Mouse (Mus musculus) lung, postnatal 0 days (tissue): ENCODE measurements around the gene Olfr1427. TPM values are rescaled to one million over a fixed set of nuclear protein-coding genes. Genes with fewer than 3 reads are reported as not detected.
A peak's percentile ranks its signal among the peaks of the same experiment; 100 is the strongest.

Experiments used
- ATAC-seq: fragments of 200-750 bp; cut with Nextera tagmentation; 2 replicates; pipeline ENCODE4 v1.8.0; 2017; ENCODE audit warnings: moderate library complexity
- DNase-seq: peaks from one replicate; pipeline ENCODE4 v3.0.0-alpha.2; 2016; ENCODE audit warnings: low spot score
- H3K27ac ChIP-seq: fragments of 300-500 bp; sonication (generic); 2 replicates; pipeline ENCODE4 v1.5.1; 2014; ENCODE audit warnings: antibody characterized with exemption, mild to moderate bottlenecking, low read length, mixed read lengths
- H3K27me3 ChIP-seq: fragments of 300-500 bp; sonication (generic); replicated peaks from 2 replicates; pipeline ENCODE4 v1.6.1; 2014; ENCODE audit warnings: low read length, mixed read lengths; ENCODE audit not compliant: insufficient read depth
- H3K36me3 ChIP-seq: fragments of 300-500 bp; sonication (generic); 2 replicates; pipeline ENCODE4 v1.6.1; 2014; ENCODE audit warnings: low read length, mixed read lengths; ENCODE audit not compliant: insufficient read depth
- H3K4me1 ChIP-seq: fragments of 300-500 bp; sonication (generic); 2 replicates; pipeline ENCODE4 v1.6.1; 2014; ENCODE audit warnings: antibody characterized with exemption, low read depth, low read length, mixed read lengths; ENCODE audit not compliant: insufficient read depth
- H3K4me2 ChIP-seq: fragments of 300-500 bp; sonication (generic); replicated peaks from 2 replicates; pipeline ENCODE4 v1.6.1; 2014; ENCODE audit warnings: low read depth, mild to moderate bottlenecking, low read length, moderate library complexity, mixed read lengths
- H3K4me3 ChIP-seq: fragments of 300-500 bp; sonication (generic); 2 replicates; pipeline ENCODE4 v1.5.1; 2014; ENCODE audit warnings: low read depth, low read length
- H3K9ac ChIP-seq: fragments of 300-500 bp; sonication (generic); replicated peaks from 2 replicates; pipeline ENCODE4 v1.6.1; 2014; ENCODE audit warnings: low read depth, mild to moderate bottlenecking
- H3K9me3 ChIP-seq: fragments of 300-500 bp; sonication (generic); 2 replicates; pipeline ENCODE4 v1.6.1; 2016; ENCODE audit warnings: low read length, mixed read lengths
- CTCF ChIP-seq: IDR thresholded peaks from 2 replicates; pipeline ENCODE4 v1.5.1; 2016; ENCODE audit warnings: antibody characterized with exemption, mild to moderate bottlenecking
- EP300 ChIP-seq: IDR thresholded peaks from 2 replicates; pipeline ENCODE4 v1.6.1; 2016; ENCODE audit warnings: antibody characterized with exemption, mild to moderate bottlenecking, control low read depth
- WGBS: fragments of 180-500 bp; shearing (Covaris S2); extraction: QIAGEN DNeasy Blood & Tissue Kit; methylation state at CpG from one replicate; pipeline ENCODE4 v1.1.7; 2014; 5-methylcytosine and 5-hydroxymethylcytosine counted together
- polyA plus RNA-seq: library from polyadenylated mRNA; unstranded; fragments of >200 nt; fragmentation: Nextera tagmentation; extraction: Ambion mirVana; gene quantifications from 2 replicates; pipeline ENCODE4 v1.2.1, GENCODE M21; 2015

Gene Olfr1427
- polyA plus RNA-seq: not detected in 2 replicates

DNA sequence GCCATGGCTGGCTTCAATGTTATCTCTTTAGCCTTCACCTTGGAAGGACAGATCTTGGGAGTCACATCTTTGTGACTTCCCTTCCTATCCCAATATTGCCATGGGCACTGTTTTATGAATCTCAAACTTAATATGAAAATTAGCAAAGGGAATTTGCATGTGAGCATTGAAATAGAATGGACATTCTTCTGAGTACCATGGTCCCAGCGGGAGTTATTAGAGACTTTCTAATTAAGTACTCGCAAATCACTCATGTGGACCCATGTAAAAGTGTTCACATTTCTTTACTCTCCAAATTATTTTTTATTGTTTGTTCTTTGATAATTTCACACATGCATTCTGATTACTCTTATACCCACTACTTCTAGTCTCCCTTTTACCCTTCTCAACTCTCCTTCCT lies at the start of gene Olfr1427:
Gene Olfr1427 (minus strand): TSS at position 101 of the 400 bp plus-strand sequence.
- H3K4me2 ChIP-seq: no peak within 1 kb of the TSS
- no peak for TF ChIP-seq CTCF
- TF ChIP-seq EP300: no peak
- WGBS: 95% methylated on average over 2 of the region's 2 CpGs
- ATAC-seq: no peak
- no peaks in the 10 kb centered on the region for H3K9me3 ChIP-seq
- H3K4me3 ChIP-seq: no peak within 1 kb of the TSS
- H3K27ac ChIP-seq: no peak within 1 kb of the TSS
- H3K4me1 ChIP-seq: no peaks in the 10 kb centered on the region
- H3K9ac ChIP-seq: no peak within 1 kb of the TSS
- no peak for DNase-seq
- no peaks in the 10 kb centered on the region for H3K36me3 ChIP-seq
- no peaks in the 10 kb centered on the region for H3K27me3 ChIP-seq

DNA sequence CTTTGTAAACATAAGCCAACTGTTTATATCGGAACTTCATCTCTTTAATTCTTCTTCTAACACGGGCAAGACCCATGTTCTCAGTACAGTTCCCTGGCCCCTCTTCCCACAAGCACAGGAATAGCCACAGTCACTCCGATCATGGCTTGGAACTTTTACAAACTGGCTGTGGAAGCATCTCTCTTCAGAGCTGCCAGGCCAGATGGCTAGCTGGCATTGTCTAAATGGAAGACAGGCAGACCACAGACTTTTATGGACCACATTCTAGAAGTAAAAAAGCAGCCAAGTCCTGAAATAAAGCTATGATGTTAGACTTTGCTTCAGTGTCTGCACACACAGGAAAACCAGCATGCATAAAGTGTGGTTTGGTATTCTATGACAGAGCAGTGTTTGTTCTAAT lies 42.3 kb upstream of the Olfr1427 start:
- no peaks in the 10 kb centered on the region for H3K4me1 ChIP-seq
- H3K4me3 ChIP-seq: no peak overlapping the region
- no peak for DNase-seq
- TF ChIP-seq CTCF (no peak), EP300 (no peak)
- H3K9me3 ChIP-seq: no peaks in the 10 kb centered on the region
- H3K27me3 ChIP-seq: no peaks in the 10 kb centered on the region
- 83% methylated on average over 3 of the region's 3 CpGs for WGBS
- no peak overlapping the region for H3K27ac ChIP-seq
- H3K4me2 ChIP-seq: no peak overlapping the region
- ATAC-seq: no peak
- no peaks in the 10 kb centered on the region for H3K36me3 ChIP-seq
- H3K9ac ChIP-seq: no peak overlapping the region

DNA sequence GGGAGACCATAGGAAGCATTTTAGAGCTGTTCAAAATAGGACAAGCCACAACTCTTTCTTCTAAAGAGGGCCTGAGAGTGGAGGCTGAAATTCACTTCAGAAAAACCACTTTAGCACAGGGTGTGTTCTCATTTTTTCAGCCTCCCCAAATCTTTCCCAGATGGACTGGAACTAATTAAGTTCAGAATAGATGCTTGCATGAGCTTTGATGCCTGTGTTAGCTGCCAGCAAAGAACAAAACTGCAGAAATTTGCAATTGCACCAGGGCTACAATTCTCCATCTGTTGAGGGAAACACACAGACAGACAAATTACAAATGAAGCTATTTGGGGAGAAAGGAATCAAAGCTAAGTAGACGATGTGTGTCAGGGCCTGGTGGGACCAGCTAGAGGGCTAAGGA lies 40.2 kb upstream of the Olfr1427 start:
- DNase-seq: no peak
- TF ChIP-seq EP300 (no peak), CTCF (no peak)
- no peak overlapping the region for H3K27ac ChIP-seq

DNA sequence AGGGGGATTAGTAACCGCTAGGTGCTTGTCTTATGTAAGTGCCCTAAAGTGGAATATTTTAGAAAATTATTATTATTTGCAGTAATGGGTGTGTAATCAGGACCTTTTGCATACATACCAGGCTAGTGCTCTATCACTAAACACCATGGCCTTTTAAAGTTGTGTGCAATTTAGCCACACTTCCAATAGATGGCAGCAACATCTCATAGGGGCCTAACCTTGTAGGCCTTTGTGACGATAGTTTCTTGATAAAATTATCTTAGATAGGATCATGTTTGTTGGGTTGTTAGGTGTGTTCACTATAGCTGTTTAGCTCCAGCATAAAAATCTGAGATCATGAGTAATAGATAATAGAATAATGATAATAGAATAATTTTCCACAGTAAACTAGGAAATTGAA lies 31.2 kb upstream of the Olfr1427 start:
- Histone ChIP-seq H3K9ac (no peak overlapping the region), H3K4me3 (no peak overlapping the region), H3K4me2 (no peak overlapping the region), H3K27ac (no peak overlapping the region), H3K9me3 (no peaks in the 10 kb centered on the region), H3K36me3 (no peaks in the 10 kb centered on the region), H3K4me1 (no peaks in the 10 kb centered on the region), H3K27me3 (no peaks in the 10 kb centered on the region)
- peak; percentile 58 for DNase-seq
- ATAC-seq: no peak
- TF ChIP-seq CTCF: peak; percentile 66
- no peak for TF ChIP-seq EP300
- WGBS: 20% methylated on average over 2 of the region's 2 CpGs

More for the DNA sequence above, 40.2 kb upstream of the Olfr1427 start:
- Histone ChIP-seq H3K9ac (no peak overlapping the region), H3K9me3 (no peaks in the 10 kb centered on the region), H3K4me2 (no peak overlapping the region), H3K4me3 (no peak overlapping the region), H3K27me3 (no peaks in the 10 kb centered on the region), H3K36me3 (no peaks in the 10 kb centered on the region), H3K4me1 (no peaks in the 10 kb centered on the region)
- no peak for ATAC-seq
- 82% methylated on average over 1 of the region's 1 CpGs for WGBS

DNA sequence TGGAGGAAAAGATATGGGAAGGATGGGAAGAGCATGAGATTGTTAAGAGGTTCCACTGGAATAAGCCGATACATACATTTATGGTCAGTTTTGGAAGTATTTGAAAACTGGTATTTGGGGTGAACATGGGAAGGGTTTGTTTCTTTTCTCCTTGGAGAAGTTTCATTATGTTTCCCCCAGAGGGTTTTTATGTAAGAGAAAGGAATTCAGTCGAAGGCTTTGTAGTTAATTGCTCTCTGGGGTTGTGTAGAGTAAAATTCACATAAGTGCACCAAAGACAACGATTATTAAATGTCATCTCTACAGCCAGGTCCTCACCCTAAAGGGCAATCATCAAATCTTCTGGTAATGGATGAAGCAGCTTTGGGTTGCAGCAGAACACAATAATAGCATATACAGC lies 20.0 kb upstream of the Olfr1427 start, which contains the start of gene Olfr76:
Gene Olfr76 (minus strand): TSS at position 101 of the 400 bp plus-strand sequence.
- ATAC-seq (no peak), DNase-seq (no peak)
- H3K9me3 ChIP-seq: no peaks in the 10 kb centered on the region
- TF ChIP-seq CTCF (no peak), EP300 (no peak)
- H3K27ac ChIP-seq: no peak within 1 kb of the TSS
- H3K4me1 ChIP-seq: no peaks in the 10 kb centered on the region
- no peak within 1 kb of the TSS for H3K4me2 ChIP-seq
- no peak within 1 kb of the TSS for H3K9ac ChIP-seq
- H3K27me3 ChIP-seq: no peaks in the 10 kb centered on the region
- H3K4me3 ChIP-seq: no peak within 1 kb of the TSS
- 60% methylated on average over 3 of the region's 3 CpGs for WGBS
- no peaks in the 10 kb centered on the region for H3K36me3 ChIP-seq

DNA sequence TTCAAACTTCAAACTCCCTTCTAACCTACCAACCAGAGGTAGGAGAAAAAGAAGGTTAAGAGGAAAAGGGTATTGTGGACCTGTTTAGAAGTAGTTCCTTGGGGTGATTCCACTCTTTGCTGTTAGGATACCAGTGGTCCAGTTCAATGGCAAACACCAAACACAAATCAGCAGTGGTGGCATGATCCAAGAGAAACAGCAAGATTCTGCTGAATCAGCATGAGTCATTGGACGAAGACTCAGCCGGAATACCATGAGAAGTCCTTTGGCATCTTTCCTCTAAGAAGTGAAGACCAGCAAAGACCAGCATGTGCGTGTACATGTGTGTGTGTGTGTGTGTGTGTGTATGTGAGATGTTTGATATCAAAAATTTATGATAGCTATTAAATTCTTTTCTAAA lies 13.3 kb upstream of the Olfr1427 start:
- Histone ChIP-seq H3K4me3 (no peak overlapping the region), H3K36me3 (no peaks in the 10 kb centered on the region), H3K27me3 (no peaks in the 10 kb centered on the region), H3K27ac (no peak overlapping the region), H3K9ac (no peak overlapping the region), H3K4me2 (no peak overlapping the region), H3K4me1 (no peaks in the 10 kb centered on the region), H3K9me3 (no peaks in the 10 kb centered on the region)
- 85% methylated on average over 3 of the region's 3 CpGs for WGBS
- no peak for ATAC-seq
- DNase-seq: no peak
- TF ChIP-seq CTCF (no peak), EP300 (no peak)

DNA sequence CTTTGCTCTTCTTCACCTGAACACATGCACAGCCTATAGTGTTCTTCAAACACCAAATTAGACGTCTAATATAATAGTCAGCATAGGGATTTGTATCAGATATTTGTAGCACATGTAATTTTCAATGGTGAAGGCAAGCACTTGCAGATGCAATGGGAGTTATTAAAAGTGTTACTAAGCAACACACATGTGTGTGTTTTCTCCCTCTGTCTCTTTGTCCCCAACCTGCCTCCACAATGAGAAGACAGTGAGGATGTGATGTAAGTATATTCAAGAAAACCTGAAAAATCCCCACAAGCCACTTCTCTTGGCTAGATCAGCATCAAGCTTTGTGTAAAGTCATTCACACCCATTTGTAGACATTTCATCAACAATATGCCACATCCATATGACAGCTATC lies 12.7 kb upstream of the Olfr1427 start, which contains the start of gene Olfr1428:
Gene Olfr1428 (minus strand): TSS at position 101 of the 400 bp plus-strand sequence.
- H3K4me1 ChIP-seq: no peaks in the 10 kb centered on the region
- H3K4me2 ChIP-seq: no peak within 1 kb of the TSS
- no peaks in the 10 kb centered on the region for H3K36me3 ChIP-seq
- H3K27me3 ChIP-seq: no peaks in the 10 kb centered on the region
- WGBS: 64% methylated on average over 1 of the region's 1 CpGs
- DNase-seq (no peak), ATAC-seq (no peak)
- no peaks in the 10 kb centered on the region for H3K9me3 ChIP-seq
- no peak for TF ChIP-seq CTCF
- TF ChIP-seq EP300: no peak
- no peak within 1 kb of the TSS for H3K4me3 ChIP-seq
- no peak within 1 kb of the TSS for H3K9ac ChIP-seq
- H3K27ac ChIP-seq: no peak within 1 kb of the TSS
